Mouse (Mus musculus) megakaryocyte-erythroid progenitor cell, adult 5-6 weeks (primary cell): Measurements from ENCODE around the gene Ppp1r1c. TPM values are rescaled to one million over a fixed set of nuclear protein-coding genes. Genes with fewer than 3 reads are reported as not detected.

Experiments
- ATAC-seq: replicated peaks from 2 replicates; pipeline ENCODE4 v1.8.0; 2016; ENCODE audit warnings: mild to moderate bottlenecking, inconsistent platforms; ENCODE audit not compliant: severe bottlenecking, poor library complexity, low FRiP score, low TSS enrichment
- total RNA-seq, 2 experiments: library from RNA; stranded (forward) in 1 of 2; stranded (reverse) in 1 of 2; fragments of 200-1000, 215-1000 nt in 1 of 2; fragments of >200 nt in 1 of 2; fragmentation: Nextera tagmentation in 1 of 2; gene quantifications; 2 replicates each; pipeline ENCODE4 v1.2.3; 2014 to 2017

Ppp1r1c gene
- total RNA-seq (2014; fragmentation: Nextera tagmentation) (not detected in 2 replicates), total RNA-seq (2017) (not detected in 2 replicates)

DNA sequence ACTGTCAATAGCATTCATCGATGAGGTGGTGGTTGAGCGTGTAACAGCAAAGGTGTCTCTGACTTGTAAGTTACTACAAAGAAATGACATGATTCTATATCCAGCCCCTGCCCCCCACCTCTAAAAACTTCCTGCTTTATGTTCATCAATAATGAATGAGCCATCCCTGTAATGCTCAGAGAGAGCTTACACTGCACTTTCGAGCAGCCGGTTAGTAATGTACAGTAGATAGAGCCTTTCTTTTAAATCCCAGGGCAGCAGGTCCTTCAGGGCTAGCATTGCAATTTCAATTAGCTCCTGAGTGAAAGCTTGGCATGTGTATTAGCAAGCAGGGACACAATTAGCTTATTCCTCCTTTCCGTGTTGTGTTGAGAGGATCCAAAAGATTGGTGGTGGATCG, at the start of gene Ppp1r1c:
TSS of gene Ppp1r1c (plus strand) at position 206 of the 400 bp plus-strand sequence.
- no peak for ATAC-seq

DNA sequence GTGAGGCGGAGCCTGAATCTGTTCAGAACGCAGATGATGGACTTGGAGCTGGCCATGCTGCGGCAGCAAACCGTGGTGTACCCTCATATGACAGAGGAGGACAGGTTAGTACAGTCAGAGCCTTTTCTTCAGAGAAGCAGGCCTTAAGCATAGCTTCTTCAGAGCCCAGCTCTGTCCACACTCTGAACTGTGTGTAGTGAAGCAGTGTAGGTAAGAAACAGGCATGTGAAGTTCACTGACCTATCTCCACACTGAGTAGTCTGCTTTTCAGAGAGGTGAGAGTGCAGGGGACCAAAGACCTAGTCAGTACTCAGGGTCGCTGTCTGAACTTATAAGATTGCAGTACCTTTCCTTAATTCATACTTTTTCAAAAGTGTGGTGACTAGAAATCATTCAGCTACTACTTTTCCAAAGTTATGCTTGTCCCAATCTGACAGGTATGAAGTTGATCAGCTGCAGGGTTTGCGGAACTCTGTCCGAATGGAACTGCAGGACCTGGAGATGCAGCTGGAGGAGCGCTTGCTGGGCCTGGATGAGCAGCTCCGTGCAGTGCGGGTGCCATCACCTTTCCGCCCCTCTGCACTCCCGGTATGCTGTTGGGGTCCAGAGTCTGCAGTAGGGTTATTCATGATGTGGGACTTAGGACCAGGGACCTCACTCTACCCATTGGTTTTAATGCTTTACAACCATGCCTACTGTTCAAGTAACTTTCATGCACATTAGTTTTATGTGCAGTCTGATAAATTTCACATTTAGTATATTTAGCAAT, 47.0 kb upstream of the Ppp1r1c start:
- ATAC-seq: no peak

DNA sequence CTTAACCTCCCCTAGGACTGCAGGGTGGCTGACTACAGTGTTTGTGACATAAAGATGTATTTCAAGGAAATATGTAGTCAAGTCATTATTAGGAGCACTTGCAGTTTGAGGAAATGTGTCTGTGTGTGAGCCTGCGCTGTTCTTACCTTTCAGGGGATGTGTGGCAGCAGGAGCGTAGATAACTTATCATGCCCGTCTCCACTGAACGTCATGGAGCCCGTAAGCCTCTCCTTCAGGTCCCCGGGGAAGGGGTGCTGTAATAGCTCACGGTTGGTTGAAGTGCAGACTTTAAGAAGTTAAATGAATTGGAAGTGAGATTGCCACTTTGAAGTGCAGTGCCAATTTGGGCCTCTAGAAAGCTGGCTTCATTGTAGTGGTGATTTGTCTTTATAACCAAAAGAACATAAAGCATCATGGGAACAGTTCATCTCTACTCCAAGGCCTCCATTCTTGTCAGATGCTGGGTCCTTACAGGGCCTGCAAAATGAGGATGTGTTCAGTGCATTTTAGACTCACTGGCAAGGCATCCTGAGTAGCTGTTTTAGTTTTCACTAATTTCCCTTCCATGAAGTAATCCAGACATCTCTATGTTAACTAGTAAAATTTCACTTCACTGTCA, 46.0 kb upstream of the Ppp1r1c start:
- no peak for ATAC-seq

DNA sequence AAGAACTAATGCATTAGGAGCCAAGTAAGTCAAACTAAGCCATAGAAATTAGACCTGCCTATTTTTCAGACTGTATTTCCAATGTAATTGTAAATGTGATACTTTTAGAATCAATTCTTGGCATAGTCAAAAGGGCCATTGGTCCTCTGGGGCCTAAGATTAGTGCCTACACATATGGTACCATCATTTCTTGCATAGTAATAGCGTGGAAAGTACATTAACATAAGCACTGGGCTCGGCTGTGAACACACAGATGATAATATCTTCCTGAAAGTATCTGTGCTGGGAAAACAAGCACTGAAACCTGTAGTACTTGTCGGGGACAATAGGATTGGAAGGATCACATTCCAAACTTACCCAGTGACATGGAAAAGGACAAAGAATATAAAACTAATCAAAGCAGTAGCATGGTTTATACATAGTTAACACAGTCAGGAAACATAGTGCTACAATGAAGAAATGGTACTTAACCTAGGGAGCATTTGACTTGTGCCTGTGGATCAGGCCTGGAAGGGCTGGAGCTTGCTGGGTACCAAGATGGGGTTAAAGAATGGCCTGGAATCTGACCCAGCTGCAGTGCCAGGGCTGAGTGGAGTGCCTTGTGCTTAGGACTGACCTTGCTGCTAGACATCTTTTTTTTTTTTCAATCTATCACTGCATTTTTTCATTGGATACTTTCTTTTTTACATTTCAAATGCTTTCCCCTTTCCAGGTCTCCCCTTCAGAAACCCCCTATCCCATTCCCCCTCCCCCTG, 42.9 kb upstream of the Ppp1r1c start:
- ATAC-seq: no peak

DNA sequence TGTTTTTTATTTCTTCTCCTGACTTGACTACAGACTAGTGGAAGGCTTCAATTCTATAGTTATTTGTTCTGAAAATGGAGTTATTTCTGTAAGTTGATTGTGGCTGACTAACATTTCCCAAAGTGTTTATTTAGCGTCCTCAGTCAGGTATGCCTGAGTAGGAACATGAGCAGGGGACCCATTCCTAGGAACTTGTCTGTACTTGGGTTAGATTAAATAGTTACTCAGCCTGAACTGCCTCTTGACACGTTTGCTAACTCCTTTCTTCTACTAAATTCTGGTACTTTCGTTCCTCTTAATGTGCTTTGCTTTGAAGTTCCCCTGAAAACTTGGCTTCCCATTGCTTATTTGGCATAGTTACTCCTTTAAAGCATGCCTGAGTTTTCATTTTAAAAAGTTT, 42.1 kb upstream of the Ppp1r1c start:
- no peak for ATAC-seq

DNA sequence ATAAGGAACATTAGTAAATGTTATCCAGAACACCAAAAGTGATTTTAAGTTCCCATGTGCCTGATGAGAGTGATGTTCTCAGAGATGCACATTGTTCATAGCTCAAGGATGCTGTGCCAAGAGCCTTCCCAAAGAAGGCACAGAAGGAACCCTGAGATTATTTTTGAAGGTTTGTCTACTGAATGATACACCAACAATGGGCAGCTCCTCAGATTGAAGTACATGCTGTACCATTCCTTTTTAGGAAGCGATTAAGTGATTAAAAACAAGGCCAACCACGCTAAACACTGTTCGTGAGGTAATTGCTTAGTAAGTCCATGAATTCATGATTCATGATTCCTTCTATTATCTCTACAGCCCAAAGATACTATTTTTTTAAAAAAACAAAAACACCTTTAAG, 32.3 kb upstream of the Ppp1r1c start:
- ATAC-seq: no peak

DNA sequence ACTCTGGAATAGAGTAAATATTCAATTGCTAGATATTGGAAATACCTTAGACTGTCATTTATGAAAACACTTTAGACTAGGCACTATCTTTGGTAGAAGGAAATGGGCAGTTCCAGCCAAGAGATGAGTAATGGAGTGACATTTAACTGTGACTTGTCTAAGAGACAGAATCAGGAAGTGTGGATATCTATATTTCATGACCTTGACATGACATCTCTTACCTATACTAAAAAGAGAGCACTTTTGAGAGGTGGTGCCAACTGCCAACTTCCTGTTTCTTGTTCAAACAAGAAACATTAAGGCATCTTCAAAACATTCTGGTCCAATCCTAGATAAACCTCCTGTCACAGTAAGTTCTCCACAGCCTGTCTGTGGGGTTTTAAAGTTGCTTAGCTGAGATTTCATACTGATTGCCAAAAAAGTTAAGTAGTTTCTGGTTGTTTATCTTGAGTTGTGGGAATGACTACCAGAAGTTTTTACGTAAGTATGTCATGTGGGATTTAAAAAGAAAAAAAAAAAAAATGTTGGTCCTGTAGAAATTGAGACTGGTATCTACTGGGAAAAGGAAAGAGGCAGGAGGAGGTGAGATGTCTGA, 29.8 kb upstream of the Ppp1r1c start:
- ATAC-seq: no peak

DNA sequence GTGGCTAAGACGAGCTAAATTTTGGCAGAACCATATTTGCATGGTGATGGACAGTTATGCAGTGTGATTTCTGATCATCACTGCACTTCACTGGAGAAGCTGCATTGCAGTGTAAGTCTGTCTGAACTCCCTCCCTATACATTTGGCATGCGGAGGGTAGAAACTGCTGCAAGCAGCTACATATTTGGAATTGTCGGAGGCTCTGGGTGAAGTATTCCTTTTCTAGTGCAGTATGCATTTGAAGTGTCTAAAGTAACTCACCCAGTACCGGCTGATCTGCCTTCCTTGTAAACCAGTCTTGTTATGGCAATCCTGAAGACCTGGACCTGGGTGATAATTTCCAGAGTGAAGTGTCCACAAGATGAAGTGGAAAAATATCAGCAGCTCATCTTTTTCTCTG, 25.9 kb upstream of the Ppp1r1c start:
- ATAC-seq: no peak

DNA sequence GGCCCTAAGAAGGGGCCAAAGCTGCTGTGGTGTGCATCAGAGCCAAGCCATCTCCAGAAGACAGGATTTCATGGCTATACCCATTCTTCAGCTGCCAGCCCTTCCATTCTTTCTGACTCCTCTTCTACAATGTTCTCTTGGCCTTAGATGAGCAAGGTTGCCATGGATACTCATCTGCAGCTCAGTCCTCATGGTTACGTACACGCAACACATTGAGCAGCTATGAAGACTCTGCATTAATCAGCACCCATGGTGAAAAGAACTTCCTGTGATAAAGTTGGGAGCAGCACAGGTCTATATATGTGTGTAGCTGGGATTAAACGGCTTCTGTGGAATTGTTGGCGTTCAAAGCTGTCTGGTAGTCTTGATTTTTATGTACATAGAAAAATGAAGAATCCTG, 24.3 kb upstream of the Ppp1r1c start:
- ATAC-seq: no peak

DNA sequence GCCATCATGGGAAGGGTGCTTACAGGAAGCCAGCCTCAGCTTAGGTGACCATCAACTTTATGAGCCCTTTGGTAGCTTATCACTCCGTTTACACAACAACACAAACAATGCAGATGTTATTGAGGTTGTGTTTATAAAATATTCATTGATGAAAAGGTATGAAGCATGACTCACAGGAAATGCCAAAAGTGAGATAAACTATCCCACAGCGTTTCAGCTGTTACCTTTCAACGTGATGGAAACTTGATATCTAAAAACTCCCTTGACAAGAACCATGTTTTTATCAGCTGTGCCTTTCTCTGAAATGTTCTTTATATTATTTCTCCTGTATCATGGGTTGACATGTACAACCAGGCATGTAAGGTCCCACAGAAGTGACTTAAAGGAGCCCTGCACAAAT, 16.7 kb upstream of the Ppp1r1c start:
- no peak for ATAC-seq

DNA sequence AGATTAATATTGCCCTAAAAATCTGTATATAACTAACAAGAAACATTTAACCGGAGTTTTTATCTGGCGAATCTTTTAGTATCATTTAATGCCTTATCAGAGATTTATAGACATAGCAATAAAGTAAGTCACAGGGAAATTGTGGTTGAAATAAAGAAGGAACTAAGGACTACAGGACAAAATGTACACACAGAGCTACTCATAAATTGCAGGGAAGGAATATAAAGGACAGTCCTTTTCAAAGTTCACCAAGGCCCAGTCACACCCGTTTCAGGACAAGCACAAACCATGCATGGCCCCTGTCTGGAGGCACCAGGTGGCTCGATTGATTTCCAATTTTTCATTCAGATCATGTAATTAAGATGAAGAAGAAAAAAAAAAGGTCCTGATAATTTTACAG, 12.4 kb upstream of the Ppp1r1c start:
- no peak for ATAC-seq

DNA sequence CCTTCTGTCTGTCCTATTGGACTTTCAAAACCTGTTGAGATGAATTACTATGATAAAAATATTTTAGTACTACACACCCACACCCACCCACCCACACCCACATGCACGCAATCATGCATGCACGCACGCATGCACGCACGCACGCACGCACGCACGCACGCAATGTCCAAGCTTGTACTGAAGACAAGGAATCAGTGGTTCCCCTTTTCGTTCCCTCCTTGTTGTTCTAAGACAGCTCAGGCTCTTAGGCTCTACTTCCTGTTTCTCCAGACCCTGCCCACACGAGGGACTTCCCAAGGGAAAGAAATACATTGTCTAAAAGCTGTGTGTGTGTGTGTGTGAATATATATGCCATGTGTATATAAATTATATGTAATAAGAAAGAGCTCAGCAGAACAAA, 11.6 kb upstream of the Ppp1r1c start:
- ATAC-seq: no peak

DNA sequence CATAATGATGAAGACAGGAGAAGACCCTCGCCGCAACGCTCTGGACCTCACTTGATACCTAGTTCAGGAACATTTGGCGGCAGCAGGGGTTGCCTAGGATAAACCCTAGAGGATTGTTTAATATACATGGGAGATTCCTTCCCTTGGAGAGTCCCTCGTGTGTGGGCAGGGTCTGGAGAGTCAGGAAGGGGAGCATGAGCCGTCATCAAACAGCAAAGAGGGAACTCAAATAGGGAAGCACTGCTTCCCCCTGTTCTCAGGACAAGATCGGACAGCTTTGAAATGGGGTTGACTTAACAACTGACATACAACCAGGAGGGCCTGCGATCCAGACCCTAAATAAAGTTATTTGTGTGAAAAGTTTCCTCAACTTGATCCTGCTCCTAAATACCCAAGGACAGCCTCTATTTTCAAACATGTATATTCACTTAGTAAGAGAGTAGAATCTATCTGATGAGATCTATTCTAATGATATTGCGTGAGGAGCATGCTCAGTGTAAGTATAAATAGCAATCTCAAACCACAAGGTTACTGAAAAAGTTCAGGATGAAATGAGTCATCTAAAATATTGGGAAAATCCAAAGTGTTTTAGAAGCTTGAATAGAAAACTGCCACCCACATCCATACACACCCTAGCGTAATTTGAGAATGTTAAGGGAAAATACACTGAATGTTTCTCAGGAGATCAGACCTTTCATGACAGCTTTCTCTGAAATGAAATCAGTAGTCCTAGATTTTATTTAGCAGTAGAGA, 10.9 kb upstream of the Ppp1r1c start:
- ATAC-seq: no peak

DNA sequence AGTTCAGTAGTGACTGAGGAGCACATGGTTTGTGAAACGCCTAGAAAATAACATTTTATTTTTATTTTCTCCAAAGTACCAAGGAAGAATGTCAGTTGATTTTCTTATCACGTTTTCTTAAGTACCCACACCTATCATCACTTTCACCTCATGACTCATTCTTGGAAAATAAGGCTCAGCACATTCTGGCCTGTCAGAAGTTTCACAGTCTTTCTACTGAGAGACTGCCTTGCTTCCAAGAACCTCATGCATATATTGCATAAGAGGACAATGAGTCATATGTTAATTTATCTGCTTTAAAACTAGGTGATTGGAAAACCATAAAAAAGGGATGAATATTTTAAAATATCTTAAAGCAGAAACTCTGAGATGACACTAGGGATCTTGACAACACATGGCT, 9.4 kb upstream of the Ppp1r1c start:
- no peak for ATAC-seq

DNA sequence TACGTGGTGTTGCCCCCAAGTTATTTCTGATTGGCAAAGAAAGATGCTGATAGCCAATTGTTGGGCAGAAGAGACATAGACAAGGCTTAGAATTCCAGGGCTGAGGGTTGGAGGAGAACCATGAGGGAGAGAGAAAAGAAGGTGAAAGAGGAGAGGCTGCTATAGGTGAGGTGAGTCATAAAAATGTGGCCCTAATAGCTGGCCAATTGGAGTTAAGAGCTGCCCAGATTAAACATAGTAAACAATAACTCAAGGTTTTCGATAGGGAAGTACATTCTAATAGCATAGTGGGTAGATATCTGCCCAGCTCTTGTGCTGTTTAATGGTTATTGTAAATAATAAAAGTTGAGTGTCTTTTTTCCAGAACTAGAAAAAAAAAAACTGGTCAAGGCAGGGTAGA, 2.8 kb upstream of the Ppp1r1c start:
- ATAC-seq: no peak

DNA sequence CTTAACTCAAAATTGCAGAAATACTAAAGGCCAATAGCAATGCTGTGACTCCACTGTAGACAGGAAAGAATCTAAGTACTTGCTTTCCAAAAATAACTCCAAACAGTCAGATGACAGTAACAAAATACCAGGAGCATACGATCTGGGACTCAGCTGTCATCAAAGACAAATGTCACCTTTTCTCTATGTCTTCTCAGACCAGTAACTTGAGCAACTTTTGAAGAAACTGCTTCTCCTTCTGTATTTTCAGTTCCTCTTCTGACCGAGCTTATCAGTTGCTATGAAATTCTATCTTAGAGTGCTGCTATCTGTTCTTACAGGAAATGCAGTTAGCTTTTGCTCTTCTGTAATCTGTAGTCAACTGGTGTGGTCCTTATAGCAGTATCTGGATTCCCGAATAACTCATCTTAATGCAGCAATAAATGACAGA, 6.1 kb downstream of the Ppp1r1c start:
- peak; percentile 57 for ATAC-seq

DNA sequence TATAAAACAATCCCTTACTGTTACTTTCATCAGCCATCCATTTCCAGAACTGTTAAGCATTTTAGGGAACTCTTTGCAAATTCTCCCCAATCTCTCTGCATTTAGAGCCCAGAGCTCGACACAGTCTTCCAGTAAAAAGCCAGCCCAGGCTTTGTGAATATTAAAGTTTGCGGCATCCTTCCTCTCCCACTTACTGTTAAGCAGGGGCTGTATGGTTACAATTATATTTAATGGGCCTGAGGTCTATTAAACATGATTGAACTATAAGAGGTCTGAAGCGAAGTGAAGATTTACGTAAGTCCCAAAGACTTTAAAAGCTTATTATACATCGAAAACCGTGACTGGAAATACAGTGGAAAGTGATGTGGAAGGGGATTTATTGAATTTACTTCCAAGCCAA, 7.2 kb downstream of the Ppp1r1c start:
- ATAC-seq: no peak

DNA sequence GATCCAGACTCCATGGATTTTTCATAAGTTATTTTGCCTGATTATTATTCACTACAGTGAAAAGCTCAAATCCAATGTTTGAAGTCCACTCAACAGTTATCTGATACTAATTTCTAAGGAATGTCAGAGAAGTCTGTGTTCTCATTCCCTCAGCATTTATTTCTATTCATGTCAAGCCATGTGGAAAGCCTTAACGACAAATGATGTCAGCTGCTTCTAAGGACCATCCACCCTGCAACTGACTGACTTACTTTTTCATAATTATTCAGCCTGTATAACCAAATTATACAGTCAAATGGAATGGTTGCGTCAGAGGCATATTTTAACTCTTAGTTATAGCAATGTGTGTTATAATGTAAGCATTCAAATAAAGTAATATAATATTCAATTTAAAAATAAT, 8.3 kb downstream of the Ppp1r1c start:
- ATAC-seq: no peak

DNA sequence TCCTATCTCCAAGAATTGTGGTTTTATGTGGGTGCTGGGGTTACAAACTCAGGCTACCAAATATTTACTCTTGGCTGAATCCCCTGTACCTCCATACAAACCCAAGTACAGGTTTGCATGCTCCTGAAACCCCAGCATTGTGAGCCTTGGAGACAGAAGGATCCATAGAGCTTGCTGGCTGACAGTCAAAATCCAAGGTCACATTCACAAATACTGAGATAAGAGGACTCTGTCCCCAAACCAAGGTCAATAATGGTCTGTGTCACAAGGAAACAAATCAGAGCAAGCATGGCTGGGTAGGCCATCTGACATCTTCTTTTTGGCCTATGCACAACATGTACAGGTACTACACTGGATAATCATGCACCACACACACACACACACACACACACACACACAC, 10.3 kb downstream of the Ppp1r1c start:
- no peak for ATAC-seq
